Mouse (Mus musculus) urinary bladder, postnatal 25 days (tissue): ENCODE results near the gene Pde4dip.

ENCODE experiments used
- DNase-seq: peaks from one replicate; pipeline ENCODE4 v3.0.0; 2022; ENCODE audit warnings: low spot score

Gene Pde4dip

DNA sequence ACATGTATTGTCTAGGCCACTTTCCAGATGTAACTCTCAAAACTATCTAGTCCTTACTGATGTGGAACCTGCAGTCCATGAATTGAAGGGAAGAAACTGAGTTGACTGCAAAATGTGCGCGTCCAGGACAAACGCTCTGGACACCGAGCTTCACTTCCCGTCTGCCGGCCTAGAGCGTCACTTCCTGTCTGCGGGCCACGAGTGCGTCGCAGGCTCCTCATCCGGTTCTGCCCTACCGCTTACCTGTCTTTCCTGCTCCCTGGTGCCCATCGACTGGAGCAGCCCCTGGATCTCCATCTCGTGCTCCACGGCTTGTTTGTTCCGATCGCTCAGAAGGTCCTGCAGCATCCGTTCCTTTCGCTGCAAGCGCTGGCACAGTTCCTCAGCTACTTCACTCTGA is 136.9 kb downstream of the Pde4dip start:
- DNase-seq = no peak

DNA sequence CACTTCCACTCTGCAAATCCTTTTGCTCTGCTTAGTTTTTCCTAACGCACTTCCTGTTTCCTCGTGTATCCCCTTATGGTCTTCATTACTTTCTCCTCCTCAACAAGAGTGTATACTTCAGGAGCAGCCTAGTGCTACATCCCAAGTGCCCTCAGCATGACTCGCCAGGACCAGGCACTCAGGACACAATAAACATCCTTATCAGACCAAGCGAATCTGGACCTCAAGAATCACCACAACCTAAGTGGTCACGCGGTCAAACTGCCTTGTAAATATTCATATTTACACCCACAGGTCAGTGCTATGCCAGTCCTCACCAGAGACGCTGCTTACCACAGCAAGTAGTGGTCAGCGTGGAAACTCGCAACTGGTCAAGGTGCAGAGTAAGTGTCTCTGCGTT is 139.7 kb downstream of the Pde4dip start:
- no peak for DNase-seq

- DNase-seq = no peak
Observed at GRCm38 (mm10) chr3:97742841-97743240, 145.7 kb downstream of the Pde4dip start.

- no peak for DNase-seq
Observed at GRCm38 (mm10) chr3:97735575-97735974, 152.9 kb downstream of the Pde4dip start.

GRCm38 (mm10) chr3:97734259-97734658 is 154.2 kb downstream of the Pde4dip start:
- no peak for DNase-seq

DNA sequence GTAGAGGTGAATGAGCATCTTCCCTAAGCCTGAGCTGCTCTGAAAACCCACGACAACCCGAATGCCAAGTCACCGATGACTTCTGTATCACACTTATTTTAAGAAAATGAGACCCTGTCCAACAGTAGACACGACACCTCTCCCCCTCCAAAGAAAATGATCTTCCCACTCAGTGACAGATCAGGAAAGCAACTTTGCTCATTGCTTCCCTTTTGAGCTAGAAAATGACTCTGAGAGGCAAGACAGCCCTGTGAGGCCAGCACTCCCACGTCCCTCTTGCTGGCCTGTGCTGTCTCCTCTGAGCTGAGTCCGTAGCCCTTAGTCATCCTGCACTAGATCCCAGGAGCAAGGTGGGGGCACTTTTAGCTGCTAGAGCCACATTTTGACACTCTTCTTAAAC is 155.9 kb downstream of the Pde4dip start:
- DNase-seq = no peak

- no peak for DNase-seq
Observed at GRCm38 (mm10) chr3:97730624-97731023, 157.9 kb downstream of the Pde4dip start.

DNA sequence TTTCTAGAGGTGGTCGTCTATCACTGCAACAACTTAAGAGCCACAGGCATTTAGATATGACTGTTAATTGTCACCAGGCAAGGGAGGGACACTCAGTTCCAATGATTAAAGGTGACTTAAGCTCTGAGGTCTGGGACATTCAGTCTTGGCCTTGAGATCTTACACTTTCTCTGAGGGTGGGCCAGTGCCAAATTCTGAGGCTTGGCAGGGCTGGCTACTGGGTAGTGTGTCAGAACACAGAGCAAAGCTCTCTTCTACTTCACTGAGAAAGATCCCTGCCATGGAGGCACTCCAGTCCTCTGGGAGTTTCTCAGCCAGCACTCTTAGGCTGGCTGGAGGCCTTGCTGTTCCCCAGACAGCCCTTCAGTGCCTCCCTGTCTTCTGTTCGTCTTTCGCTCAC is 158.4 kb downstream of the Pde4dip start:
- DNase-seq = no peak

DNA sequence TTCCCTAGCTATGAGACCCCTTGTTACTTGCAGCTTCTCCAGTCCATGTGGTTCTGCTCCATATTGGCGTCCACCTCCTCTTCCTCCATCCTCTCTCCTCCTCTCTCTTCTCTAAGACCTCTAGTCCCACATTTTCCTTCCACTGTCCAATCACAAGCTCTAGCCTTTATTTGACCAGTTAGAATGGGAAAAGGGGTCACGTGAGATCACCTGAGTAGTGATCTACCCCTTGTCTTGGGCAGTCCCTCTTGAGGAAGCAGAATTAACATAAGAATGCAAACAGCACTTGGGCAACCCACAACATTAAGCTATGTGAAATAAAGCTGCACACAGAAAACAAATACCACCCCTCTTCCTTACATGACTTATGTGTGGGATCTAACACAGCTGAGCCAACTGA is 160.7 kb downstream of the Pde4dip start:
- DNase-seq = no peak

- no peak for DNase-seq
Observed at GRCm38 (mm10) chr3:97719116-97719515, 169.4 kb downstream of the Pde4dip start.

DNA sequence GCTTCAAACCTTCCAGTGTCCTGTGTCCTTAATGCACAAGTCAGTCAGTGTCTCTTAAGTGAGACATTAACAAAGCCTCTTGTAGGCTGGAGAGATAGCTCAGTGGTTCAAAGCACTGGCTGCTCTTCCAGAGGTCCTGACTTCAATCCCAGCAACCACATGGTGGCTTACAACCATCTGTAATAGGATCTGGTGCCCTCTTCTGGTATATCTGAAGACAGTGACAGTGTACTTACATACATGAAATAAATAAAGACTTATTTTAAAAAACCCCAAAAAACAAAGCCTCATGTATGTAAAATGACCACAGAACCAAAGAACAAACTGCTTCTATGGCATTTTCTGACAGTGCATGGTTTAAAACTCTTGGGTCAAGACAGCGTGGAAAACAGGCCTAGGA is 172.6 kb downstream of the Pde4dip start:
- DNase-seq = no peak

- DNase-seq = no peak
Observed at GRCm38 (mm10) chr3:97710881-97711280, 177.6 kb downstream of the Pde4dip start.

DNA sequence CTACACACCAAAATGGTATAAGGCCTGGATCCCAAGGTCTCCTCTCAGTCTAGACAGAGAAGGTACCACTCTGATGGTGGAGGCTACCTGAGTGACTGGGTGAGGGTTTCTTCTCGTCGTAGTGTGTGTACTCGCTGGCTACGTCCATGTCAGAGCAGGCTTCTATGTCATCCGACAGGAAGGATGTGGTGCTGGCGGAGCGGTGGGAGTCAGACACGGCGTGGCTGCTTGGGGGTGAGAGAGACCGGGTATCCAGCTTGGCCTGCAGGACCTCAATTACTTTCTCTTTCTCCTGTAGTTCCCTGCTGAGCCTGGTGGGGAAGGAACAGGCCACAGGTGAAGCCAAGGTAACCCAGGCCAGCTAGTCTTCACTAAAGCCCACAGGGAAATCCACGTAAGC is 178.4 kb downstream of the Pde4dip start:
- no peak for DNase-seq

DNA sequence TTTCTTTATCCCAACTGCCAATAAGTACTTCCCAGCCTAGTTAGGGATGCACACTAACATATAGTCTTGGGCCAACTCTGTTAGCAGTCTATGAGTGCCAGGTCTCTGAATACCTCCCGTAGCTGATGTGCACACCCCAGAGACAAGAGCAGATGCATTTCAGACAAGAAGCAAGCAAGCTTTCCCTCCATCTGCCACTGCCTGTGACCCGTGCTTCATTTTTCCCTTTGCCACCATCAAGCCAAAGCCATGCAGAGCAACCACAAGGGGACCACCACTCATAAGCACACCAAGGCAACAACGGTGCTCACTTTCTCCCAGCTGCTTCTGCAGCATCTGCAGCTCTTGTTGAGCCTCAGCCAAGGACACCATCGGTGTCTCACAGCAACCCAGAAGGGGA is 181.9 kb downstream of the Pde4dip start:
- DNase-seq = no peak

- no peak for DNase-seq
Observed at GRCm38 (mm10) chr3:97705508-97705907, 183.0 kb downstream of the Pde4dip start.

DNA sequence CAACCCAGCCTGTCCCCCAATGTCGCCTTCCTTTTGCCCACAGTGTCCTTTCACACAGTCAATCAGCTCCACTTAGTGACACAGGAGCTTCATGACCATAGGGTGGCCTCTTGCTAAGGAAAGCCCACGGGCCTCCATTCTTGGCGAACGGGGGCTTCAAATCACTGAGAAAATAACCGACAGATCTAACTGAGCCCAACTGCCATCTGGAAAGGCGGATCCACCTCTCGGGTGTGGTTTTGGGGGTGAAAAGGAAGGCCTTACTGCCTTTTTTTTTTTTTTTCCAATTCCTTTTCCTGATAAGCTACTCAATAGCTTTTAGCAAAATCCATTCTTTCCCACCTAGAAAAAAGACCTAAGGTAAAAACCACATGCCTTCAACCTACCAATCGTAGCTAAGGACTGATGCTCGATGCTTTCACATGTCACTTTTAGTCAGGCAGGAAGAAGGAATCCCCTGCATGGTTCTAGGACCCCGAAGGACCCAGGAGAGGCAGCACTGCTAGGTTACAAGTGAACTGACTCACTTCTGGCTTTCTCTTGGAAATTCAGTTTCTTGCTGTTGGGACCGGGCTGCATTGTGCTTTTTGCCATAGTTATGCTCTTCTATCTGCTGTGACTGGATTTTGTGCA is 185.9 kb downstream of the Pde4dip start:
- no peak for DNase-seq

GRCm38 (mm10) chr3:97701198-97701597 is 187.3 kb downstream of the Pde4dip start:
- DNase-seq = no peak

- no peak for DNase-seq
Observed at GRCm38 (mm10) chr3:97699061-97699460, 189.4 kb downstream of the Pde4dip start.

DNA sequence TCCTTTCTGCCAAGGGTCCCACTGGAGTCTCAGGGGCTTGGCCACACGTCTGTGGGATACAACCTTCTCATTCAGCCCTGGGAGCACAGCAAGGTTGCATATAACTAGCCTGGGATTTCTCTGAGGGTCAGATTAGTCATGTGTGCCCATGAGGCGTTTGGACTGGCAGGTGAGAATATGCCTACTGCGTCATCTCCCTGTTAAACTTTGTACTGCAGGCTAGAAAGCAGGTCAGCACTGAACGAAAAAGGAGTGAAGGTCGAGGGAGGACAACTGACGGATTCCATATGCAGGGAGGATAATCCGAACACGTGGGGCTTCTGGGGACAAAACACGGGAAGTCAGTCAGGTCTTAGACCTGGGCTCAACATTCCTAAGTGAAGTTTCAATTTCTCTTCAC is 191.2 kb downstream of the Pde4dip start:
- DNase-seq = no peak

- DNase-seq = no peak
Observed at GRCm38 (mm10) chr3:97696866-97697265, 191.6 kb downstream of the Pde4dip start.

DNA sequence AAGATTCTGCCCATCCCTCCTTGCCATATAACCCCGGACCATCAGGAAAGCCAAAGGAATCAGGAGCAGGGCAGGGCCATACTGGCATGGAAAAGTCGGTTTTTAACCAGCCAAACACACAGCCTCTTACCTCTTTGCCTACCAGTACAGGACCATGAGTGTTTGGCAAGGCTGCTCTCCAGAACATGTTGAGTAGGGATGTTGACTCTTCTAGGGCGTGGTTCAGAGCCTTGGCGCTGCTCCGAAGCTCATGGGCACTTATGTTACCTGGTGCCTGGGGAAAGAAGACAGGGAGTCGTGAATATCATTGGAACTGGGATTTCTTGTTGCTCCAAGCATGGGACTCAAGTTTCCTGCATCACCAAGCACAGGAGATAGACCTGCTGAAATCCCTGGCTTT is 194.7 kb downstream of the Pde4dip start:
- DNase-seq = no peak

DNA sequence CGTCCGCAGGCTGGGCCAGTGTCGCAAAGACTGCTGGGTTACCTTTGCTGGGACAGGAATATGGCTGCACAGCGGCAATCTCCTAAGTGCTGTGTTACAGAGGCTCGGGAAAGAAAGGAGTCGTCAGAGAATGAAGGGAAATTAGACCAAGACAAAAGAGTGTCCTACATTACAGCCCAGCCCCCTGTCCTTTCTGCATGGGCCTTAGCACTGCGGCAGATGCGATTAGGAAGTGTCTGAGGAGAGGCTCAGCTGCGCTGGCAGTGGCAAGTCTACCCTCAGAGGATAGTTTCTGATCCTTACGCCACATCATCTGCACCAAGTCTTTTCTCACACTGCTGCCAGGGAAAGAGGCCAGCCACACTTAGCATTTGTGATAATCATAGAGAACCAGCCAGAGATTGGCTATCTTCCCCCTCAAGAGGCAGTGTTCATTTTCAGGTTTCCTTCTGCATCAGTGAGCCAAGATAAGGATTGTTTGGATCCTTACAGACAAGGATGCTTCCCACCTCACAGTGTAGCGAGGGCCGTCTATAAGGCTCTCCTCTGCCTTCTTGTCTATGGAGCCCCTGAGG is 197.0 kb downstream of the Pde4dip start:
- no peak for DNase-seq

DNA sequence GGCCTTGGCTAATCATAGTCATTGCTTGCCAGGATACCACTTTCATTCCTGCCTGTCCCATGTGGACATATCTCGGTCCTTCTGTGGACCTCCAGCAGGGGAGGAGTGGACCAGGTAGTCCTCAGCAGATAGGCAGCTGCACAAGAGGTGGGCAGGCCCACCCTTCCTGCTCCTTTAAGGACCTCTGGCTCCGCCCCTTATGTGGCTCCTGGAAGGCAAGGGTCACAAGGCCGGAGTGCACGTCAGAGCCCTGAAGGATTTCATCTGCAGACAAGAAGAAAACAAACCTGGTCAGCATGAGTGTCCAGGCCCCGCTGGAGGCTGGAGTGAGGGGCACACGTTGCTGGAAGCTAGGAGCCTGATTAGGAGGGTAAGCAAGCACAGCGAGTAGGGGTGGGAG is 197.9 kb downstream of the Pde4dip start:
- DNase-seq = no peak

DNA sequence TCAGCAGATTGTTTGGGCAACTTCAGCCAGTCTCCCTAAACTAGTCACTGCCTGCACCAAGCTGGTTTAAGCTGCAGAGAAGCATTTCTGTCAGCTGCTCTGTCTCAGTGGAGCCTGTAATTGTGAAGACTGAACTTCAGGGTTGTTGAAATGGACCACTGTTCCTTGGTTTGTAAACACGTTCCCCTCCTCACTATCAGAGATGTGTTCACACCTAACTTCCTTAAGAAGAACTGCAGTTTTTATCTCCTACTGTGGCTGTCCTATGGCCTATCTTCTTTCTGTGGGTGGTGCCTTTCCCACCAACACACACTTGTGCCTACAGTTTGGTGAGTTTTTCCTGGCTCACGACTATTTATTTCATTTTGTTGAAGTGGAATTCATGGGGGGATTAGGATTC is 199.2 kb downstream of the Pde4dip start:
- DNase-seq = no peak
